Mouse (Mus musculus) 3T3-L1 (cell line): ENCODE data around the gene Dntt.

Source experiments
- DNase-seq: peaks from one replicate; pipeline ENCODE4 v3.0.0-alpha.2; 2015; ENCODE audit warnings: low read depth, low spot score

Dntt gene

DNA sequence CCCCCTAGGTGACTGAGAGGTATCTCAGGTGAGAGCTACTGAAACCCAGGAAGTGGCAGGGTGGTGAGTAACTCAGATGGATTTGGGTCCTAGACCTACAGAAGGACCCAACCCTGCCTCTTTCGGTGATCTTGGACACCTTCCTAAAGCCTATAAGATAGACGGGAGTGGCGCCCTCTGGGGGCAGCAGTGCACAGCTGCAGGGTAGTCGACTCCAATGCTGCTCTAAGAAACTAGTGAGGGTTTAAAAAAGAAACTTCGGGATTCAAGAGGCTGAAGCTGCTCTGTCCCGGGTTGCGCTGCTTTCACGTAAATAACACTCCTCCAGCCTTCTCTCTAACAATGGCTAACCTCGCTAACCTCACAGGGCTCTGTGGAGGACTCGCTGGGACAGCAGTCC, 24.5 kb downstream of the Dntt start:
- no peak for DNase-seq

DNA sequence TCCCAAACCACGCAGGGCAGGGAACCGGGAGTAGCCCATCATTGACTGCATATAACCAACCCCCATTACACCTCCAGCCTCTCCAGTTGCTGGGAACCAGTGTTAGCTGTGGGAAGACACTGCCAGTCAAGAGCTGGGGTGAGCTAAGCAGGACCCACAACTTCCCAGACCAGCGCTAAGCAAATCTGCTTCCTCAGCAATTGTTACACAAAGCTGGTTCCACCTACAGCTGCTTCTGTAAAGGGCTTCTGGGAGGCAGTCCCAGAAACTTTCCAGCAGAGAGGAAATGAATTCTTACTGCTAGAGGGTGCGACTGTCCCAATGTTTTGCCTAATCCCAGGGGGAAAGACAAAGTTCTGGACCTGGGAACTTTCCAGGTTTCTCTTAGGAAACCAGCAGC, 25.6 kb downstream of the Dntt start:
- no peak for DNase-seq

DNA sequence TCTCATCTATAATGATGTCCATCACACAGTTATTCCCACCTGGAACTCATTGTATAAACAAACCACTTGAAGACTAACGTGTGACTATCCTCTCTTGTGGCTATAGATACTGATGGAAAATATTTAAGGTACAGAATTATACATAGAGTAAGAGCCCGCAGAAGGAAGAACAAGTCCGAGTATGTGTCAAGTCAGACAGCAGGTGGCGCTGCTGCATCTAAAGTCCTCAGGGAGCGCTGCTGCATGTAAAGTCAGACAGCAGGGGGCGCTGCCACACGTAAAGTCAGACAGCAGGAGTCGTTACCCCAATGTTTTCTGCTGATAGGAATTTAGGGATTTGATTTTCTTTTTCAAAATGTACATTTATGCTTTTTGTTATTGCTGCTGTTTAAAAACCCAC, 42.4 kb downstream of the Dntt start:
- peak; percentile 92 for DNase-seq

DNA sequence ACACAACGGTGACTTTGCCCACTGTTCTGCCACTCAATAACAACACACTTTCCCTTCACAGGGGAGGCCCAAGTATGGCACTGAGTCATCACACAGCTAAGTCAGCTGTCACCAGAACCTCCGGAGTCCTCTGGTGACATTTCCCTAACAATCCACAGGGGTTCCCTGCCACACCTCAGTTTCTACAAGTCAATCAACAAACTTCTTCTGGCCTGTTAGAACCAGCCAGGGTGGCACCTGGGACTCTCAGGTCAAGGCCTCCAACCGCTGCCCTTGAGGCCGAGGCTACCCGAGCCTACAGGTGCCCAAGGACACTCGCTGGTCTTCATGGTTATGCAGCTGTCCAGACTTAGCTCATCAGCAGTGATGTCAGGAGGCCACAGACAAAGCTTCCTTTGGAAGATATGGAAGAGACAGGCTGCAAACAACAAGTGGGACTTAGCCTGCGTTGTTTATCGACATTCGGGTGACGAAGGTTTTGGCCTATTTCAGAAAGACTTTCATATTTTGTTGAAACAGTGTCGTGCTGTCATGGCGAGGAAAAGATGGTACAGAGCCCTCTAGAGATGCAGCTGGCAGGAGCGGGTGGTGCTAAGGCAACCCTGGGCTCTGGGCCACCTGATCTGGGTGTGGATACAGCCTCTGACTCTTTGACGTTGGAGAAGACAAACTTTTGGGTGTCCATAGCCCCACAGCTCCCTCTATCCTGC, 44.8 kb downstream of the Dntt start:
- no peak for DNase-seq

DNA sequence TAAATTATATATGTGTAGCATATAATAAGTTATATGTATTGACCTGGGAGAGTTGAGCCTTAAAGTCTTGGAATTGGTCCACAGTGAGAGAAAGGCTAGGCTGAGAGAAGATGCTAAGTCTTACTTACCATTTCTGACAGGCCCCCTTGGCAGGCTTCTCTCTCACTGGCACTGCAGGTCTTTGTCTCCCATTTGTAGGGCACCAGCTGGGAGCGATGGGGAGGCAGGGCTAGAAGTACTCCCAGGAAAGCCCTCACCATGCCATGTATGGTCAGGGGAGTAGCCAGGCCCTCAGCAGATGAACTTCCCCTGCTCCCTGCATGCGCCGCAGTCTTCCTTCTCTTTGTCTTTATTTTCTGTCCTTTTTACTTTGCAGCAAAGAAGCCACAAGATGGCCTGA, 47.8 kb downstream of the Dntt start, which contains the start of gene Opalin:
Gene Opalin, minus strand, starts transcription at position 208 of the 400 bp plus-strand sequence.
- DNase-seq, result no peak

DNA sequence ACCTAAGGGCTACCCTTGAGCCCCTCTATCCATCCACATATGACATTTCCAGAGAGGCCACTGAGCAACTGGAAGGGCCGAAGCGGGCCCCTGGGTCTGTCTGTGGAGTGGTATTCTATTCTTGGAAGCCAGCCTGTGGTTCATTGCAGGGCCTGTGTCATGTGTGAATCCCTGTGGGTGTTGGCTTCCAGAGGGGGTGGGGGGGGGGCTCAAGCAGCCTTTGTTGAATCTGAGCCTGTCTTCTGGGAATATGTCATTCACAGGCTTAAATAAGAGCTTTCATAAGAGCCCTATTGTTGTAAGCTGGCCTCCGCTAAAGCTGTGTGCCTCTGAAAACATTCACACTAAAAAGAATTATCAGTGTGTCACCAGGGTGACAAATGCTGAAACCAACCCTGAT, 52.5 kb downstream of the Dntt start:
- no peak for DNase-seq

DNA sequence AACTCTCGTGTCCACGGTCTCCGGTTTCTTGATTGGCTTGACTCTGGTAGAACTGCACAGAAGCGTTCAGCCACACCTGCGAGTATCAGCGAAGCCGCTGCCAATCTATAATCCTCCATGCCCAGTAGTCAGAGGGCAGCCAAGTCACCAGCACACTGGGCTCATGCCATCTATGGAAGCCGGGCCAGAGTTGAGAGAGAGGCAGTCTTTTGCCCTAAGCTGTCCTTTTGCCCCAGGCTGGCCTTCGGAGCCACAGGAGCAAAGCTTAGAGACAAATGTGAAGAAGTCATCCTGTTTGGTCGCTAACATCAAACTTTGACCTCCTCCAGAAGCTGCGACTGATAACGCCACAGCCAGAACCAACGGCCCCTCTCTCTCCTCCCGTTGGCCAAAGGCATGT, 54.6 kb downstream of the Dntt start:
- no peak for DNase-seq

DNA sequence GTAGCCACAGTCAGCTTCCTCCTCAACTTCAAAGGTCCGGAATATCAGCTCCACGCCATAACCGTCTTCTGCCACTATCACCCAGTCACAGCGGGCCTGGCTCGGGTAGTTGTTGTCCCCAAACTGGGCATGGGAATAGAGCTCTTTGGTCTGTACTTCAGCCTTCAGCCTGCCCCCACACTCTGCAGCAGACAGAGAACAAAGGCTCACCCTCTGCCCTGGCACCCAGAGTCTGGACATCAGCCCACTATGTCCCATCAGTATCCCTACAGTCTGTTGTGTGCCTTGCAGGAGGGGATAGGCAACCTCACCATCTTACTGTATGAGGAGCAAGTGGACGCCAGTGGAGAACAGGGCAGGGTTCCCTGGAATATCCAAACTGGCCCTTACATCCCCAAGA, 57.2 kb downstream of the Dntt start:
- no peak for DNase-seq

DNA sequence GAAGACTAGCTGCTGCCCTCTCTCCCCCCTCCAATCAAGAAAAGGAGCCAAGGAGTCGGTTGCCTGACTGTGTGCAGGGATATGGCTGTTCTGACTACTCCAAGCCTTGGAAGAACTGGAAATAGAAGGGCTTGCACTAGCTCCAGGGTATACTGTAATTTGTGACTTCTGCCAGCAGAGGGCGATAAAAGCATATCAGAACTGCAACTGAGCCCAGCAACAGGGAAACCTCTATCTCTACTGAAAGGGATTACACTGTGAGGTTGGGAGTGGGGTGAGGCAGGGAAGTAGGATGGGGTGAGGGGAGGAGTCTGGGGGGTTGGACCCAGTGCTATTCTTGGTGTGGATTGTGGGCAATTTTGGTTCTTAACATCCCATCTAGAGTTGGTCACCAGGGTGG, 57.6 kb downstream of the Dntt start:
- peak; percentile 86 for DNase-seq

DNA sequence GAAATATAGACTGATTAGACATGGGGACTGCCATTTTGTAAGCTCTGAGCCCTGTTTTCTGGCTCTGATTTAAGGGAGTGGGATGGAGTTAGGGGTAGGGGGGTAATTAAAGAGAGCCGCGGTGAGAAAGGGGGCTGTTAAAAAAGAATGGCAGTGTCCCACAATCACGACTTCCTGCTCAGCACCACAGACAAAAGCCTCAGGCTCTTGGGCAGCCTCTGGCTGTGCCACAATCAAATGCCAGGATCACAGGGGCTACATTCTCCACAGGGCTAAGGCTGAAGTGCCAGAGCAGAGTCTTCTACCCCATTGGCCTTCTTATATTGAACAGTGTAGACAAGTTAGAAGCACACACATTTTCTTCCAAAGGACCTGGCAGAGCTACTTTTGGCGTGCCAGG, 58.8 kb downstream of the Dntt start:
- no peak for DNase-seq

DNA sequence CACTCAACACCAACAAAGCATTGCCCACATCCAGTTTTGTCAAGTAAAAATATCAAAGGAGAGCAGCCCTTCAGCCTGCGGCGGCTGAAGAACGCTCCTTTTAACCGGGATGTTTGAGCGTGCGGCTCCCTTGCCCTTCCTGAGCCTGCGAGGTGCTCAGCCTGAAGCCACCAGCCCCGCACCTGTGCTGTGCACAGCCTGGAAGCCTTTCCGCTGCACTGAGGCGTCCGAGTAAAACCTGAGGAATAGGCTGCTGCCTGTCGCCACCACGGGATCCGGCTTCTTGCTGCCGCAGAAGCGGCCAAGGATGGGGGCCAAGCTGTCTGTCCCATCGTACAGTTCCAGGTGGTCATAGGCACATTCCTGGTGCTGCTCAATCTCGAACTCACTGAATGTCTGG, 59.4 kb downstream of the Dntt start:
- no peak for DNase-seq

DNA sequence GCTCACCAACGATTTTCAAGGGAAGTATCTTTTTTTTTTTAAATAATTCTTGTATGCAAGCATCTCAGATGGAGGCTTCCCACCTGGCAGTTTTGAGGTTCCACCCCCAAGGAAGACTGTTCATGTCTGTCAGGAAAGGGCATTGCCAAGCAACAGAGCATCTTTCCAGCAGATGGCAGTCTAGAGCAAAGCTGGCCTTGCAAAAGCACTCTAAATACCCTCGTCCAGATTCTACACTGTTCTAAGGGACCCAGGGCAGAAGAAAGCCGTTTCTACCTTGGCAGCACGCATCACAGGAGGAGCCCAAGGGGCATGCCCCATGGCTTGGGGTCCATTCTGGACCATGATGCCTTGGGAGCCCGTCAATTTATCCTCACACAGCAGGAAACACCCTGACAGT, 60.8 kb downstream of the Dntt start:
- DNase-seq, result peak; percentile 82

DNA sequence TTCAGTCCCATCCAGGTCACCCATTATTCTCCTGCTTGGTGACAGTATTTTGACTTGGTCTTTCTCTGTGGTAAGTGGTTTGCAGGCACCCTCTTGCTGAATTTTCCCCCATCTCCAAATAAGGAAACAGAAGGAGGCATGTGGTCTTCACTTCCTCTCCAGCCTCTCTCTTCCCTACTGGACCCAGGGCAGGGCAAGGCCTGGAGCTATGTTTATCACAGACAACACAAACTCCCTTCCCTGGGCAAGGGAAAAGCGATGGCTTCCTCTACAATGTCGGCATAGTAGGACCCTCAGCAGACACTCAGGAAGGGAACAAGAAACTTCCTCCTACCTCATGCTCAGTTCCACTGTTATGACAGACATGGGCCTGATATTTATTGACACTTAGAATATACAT, 62.8 kb downstream of the Dntt start:
- no peak for DNase-seq

DNA sequence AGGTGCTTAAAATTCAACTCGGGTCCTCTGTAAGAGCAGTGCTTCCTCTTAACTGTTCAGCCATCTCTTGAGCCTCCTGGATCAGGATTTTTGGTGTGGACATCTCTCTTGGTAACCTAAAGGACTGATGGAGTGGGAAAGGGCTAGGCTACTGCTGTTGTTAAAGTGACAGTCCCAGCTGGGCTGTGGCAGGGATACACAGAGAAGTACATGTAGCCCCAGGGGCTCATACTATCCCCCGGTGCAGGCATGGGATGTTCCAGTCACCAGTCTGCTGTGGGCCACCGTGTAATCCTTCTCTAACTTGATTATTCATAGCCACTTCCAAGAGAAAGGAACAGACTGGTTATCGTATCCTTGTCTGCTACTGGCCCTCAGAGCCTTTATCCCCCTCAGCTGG, 68.0 kb downstream of the Dntt start:
- DNase-seq, result no peak

DNA sequence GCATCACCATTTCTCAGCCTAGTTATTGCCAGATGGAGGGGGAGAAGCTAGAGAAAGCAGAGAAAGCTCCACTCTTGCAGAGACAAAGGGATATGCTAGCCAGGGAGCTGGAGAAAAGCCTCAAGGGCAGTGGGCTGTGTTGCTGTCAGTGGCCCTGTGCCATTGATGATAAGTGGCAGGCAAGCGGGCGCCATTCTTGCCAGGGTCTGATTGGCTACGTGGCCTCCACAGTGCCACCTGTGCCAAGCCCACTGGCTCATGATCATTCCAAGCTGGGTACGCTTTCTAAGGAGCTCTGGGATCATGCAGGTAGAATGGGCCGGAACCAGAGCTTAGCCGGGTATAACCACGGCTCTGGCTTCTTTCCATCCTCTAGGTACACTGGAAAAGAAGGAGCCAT, 71.8 kb downstream of the Dntt start:
- no peak for DNase-seq

DNA sequence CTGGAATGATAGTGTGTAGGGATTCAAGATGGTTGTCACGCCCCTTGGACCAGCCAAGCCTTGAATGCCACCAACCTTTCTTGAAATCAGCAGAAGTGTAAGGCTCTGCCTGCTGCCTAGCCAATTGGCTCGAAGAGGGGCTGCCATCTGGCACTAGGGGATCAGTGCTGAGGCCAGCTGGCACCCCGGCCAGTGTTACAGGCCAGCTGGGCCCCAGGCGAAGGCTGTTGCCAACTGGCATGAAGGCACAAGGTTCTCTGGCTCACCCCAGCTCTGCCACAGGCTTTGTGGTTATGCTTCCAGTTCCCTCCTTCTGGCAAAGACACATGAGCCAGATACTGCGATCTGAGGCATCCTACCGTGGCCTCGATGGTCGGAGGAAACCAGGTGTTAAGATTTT, 72.3 kb downstream of the Dntt start:
- no peak for DNase-seq

DNA sequence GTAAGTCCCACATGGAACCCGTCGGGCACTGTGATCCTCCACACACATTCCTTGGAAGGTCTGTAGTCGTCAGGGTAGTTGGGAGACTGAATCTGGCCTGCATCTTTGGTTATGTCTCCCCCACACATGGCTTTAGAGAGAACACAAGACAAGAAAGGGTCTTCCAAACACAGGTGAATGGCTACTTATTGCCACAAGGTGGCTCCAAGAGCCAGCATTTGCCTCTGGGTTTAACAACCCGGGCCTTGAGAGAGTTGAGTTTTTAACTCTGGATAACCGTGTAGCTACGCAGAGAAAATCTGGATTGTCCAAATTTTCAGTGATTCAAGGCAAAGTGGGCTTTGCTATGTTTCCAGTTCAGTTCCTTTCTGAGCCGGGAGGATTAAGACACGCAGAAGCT, 75.8 kb downstream of the Dntt start:
- DNase-seq, result peak; percentile 67

DNA sequence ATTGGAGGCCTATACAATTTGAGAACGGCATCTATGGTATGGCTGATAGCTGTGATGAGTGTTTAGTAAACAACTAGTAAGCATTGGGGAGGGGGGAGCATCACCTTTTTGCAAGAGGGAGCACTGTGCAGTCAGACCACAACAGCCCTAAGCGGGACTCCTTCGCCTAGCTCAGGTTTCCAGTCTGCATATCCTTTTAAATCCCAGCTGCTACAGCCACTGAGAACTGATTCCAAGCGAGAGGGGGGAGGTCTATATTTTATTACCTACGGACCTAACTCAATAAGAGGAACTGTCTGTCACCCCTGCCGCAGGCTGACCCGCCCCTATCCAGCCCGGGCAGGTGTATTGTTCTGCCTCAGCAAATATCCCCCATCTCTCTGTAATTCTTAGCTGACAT, 78.5 kb downstream of the Dntt start:
- DNase-seq, result no peak

DNA sequence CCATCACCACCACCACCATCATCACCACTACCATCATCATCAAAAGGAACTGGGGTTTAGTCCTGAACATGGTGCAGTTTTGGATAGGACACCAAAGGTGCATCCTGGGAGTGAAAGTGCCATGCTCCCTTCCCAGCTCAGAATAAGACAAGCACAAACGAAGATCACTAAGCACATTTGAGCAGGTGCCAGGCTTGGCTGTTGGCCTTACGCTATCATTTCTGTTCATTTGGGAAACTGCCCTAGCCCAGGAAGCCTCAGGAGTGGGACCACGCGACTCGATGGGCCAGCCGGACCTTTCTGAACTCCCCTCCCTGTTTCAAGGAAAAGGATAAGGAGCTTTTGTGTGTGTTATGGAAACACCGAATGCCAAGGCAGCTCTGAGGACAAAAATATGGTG, 79.6 kb downstream of the Dntt start:
- no peak for DNase-seq
